Mouse (Mus musculus): ENCODE results near the gene Reep3. TPM values are rescaled to one million over a fixed set of nuclear protein-coding genes. Genes with fewer than 3 reads are reported as not detected.
"Not testable (repeated sequence)": the region's sequence is repeated elsewhere in the genome, so short reads cannot be mapped to it uniquely, and the experiment has no call there.

Reep3 gene
- total RNA-seq (2021) = 10 to 100 TPM; 42.9 to 43.7 TPM

DNA sequence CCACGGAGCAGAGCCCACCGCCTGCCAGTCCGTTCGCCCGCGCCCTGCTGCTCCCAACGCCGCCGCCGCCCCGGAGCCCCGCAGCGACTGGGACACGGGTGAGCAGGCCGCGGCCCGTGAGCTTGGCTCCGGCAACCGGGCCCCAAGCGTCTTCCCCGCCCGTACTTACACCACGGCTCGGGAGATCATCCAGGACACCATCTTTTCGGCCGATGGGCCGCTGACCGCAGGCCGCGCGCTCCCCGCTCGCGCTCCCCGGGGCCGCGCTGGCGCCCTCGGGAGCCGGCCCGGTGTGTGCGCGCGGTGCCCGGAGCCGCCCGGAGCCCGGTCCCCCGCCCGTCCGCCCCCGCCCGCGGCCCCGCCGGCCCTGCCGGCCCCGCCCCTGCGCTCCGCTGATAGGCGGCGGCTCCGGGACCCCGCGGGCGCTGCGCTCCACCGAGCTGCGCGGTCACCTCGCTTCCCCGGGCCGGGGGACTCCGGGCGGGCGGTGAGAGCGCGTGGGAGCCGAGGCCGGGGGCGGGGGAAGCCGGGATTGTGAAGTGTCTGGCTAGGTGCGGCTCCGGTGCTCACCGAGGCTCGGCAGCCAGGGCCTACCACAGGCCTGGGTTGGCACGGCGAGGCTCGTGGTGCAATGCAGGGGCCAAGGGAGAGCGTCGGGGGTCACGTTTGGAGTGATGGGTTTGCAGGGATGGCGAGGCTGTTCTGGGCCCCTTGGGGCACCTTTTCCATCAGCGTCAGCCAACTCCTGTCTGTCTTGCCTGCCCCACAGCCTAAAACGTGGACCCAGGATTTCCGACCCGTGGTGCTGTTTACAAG, at the start of gene Reep3:
Gene Reep3 (minus strand): TSS at position 325 of the 816 bp plus-strand sequence.
- DNase-seq = peak; percentile 76

DNA sequence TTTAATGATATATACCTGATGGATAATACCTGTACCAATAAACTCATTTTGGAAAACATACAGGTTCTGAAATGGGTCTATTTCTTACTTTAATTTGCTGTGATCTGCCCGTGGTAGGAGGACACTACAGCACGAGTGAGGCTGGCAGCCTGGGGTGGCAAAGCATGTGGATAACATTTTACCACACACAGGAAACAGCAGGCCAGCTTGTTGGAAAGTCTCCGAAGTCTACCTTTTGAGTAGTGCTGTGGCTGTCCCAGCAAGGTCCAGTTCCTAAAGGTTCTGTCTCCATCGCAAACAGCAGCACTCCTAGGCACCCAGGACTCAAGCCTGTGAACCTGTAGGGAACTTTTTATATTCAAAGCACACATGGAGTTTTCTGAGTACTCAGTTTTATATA, 48.9 kb upstream of the Reep3 start:
- DNase-seq = no peak

DNA sequence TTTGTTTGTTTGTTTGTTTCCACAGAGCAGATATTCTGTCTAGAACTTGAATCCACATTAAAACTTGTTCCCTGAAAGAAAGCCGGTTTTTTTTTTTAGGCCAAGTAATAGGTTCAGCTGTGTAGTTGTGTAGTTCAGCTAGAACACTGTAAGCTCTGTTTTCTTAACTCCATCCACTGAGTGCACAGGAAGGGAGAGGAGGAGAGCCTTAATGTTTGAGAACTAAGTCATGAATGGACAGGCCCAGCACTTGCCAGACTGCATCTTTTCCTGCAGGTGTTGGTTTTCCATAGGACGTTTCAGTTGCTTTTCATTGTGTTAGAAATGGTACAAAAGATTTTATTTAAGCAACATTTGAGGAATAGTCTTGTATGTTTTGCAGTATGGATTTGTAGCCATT, 47.5 kb upstream of the Reep3 start:
- no peak for DNase-seq

DNA sequence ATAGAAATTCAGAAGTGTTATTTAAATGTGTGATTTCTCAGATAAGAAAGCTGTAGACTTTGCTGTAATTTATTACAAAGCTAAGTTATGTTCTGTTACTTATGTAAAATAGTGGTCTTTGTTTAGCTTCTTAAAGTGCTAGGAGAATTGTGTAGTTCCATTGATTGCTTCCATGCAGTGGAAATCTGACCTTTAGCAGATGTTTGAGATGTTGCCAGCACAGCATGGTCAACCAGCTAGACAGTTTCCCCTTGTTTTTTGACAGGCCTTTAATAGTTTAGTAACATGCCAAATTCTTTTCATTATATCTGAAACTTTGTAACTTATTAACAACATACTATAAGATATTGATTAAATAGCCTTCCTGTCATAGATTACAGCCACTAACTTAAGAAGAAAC, 46.9 kb upstream of the Reep3 start:
- DNase-seq = peak; percentile 30

DNA sequence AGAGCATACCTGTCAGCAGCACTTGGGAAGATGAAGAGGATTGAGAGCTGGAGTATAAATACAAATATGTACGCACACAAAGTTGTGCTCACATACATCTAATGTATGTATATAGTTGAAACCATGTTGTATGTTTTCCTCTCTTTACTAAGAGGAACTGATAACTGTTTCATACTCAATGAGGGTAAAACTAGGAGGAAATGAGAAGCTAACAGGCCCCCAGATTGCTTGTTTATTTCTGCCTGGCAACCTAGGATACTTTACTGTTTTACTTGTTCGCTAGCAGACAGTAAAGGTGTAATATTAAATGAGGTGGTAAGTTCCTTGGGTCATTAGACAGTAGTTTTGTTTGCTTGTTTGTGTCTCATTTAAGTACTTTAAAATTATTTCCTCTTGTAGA, 40.7 kb upstream of the Reep3 start:
- DNase-seq = no peak

DNA sequence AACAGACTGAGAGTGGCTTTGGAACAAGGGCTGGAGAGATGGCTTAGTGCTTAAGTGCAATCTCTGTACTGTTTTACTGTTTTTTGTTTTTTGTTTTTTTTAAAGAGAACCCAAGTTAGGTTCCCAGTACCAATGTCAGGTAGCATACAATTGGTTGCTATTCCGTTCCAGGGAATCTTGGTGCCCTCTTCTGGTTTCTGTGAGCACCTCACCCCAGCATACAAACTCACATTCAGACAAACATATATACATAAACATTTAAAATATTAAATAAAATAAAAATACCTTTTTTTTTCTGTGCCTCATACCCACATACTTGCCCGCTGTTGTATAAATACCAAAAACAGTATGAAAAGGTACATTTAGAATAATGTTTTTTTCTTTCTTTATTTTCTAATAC, 37.6 kb upstream of the Reep3 start:
- no peak for DNase-seq

DNA sequence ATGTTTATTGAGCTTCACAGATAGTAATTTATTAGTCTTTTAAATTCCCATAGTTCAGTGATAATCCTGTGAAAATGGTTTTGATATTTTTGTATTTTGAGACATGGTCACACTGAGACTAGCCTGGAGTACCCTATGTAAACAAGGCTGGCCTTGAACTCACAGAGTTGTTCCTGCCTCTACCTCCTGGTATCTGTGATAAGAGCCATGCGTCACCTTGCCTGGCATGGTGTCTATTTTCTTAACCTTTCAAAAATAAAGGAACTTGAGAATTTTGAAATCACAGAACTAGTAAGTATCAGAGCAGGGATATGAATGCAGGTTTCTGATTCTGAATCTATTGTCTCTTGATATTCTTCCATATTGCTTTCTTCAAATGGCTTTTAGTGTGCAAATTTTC, 35.0 kb upstream of the Reep3 start:
- DNase-seq = no peak

DNA sequence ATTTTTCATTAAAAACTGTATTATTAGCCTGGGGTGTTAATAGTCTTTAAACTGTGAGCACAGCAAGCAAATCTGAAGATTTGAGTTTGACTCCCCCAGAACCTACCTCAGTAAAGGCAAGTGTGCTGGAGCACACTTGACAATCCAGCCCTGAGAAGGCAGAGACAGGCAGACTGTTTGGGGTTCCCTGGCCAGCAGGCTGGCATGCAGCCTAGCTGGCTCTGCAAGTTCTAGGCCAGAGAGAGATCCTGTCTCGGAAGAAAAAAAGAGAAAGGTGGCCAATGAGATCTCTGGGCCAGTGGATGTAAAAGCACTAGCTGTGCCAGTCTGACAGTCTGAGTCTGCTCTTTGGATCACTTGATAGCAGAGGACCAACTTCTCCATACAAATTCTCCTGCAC, 32.8 kb upstream of the Reep3 start:
- DNase-seq = no peak

DNA sequence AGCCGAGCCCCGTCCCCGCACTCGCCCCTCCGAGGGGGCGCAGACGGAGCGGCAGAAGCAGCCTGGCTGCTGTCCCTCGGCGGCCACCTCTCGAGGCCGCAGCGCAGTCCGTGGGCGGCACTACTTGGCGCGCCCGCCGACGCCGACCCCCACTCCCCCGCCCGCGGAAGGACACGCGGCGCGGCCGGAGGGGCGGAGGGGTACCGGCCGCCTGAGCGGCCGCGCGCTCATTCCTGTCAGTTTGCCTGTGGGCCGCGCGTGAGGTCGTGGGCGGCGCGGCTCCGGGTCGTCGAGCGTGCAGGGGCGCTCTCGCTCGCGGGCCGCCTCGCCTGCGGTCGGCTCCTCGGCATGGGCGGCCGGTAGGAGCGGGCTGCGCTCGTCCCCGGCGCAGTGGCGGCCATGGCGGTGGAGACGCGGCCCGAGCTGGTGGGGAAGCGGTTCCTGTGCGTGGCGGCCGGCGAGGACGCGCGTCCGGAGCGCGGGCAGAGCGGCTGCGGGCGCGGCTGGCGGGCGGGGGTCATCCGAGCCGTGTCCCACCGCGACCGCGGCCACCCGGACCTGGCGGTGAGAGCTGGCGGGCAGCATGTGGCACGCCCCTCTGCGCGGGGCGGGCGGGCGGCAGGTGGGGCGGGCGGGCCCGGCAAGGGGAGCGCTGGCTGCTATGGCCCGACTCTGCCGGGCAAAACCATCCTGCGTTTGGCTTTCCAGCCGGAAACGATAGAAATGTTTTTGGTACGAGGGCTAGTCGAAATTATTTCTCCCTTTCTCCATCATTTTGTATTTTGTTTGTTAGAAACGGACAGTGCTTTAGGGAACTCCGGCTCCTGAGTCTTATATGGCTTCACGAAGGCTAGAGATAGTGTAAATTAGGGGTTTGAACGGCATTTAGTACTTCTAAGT, 30.4 kb upstream of the Reep3 start:
- DNase-seq = peak; percentile 60

DNA sequence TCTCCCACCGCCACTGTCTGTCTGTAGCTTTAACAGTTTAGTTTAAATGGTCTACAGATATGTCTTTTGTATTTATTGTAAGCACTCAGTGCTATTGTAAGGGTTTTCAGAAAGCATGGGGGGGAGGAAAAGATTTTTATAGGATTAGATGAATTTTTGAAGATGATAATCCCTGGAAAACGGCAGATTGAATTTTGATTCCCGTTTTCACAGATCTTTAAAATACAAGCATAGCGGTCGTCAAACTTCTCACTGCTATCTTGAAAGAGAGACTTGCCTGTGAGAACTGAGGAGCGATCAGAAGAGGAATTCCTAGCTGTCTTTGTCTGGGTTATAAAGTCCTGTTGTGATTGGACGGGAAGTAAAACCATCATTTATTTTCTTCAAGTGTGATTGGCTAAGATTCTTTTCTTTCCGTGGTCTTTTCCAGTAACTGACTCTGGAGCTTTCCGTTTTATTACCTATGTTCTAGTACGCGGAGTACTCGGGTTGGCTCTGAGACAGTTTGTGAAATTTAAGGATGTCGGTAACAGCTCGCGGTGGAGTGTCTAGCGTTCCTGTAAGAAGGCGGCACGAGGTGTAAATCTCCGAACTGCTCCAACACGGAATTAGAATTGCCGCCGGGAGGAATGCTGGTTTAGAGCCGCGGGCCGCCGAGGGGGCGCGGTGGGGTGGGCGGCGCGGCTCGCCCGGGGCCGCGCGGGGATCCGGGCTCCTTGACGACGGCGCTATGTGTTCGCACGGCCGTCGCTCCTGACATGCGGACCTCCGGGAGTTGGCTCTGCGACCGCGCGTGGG, 29.5 kb upstream of the Reep3 start:
- DNase-seq = peak; percentile 60

DNA sequence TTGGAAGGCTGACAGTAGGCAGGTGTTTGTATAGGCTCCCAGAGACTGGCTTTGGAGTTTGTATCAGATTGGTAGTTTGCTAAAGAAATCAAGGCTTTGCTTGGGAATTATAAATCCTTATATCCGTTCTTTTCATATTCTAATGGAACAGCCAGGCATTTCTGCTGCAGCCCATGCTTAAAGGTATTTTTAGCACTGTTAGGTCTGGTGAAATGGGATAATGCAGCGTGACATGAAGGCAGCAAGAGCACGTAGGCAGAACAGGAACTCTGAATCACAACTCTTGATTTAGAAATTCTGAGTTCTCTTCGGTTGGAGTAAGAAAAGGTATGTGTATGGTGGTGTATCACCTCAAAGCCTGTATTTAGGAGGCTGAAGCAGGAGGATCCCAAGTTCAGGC, 27.4 kb upstream of the Reep3 start:
- DNase-seq = no peak

DNA sequence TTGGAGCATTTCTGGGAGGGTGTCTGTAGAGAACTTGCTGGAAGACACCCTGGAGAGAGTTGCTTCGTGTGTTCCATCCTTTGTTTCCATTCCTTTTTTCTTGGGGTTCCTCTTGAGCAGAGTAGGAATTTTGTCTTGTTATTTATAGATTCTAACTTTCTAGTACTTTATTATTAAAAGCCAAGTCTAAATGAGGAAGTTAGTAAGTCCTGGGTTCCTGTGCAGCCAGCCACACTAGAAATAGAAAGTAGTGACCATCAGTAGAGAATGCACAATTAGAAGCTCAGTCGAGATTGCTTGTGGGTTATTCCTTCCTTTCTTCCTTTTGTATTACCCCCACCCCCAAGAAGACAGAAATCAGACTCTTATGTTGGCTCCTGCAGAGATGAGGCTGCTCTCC, 27.0 kb upstream of the Reep3 start:
- DNase-seq = no peak

DNA sequence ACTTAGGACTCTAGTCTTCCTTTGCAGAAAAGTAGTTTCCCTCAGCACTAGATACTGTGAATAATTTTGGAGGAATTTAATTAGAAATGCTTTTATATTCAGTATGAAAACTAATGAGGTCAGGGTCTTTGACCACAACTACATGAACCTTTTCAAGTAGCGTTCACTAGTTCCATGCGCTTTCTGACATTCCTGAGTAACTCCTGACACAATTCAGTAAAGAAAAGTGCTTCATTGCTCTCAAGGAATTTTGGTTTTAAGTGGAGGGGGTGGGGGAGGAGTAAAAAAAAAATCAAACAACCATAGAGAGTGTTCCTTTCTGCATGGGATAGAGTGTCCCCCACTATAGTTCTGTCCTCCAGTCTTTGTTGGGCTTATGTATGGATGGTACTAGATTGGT, 23.9 kb upstream of the Reep3 start:
- DNase-seq = no peak

DNA sequence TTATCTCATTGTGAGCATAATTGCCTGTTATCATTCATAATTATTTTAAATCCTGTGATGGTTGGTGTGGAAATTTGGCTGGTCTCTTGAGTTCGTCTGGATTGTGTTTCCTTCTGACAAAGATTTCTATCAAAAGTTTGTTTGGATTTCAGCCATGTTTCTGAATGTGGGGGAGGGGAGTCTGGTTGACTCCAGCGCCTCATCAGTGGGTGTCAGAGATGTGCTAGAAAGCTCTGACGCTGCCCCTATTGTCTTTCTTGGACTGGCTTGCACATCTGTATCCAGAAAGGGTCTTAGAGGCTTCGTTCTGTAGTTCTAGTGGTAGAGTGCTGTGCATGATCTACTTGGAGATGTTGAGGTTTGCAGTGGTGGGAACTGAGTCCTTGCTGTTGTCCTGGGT, 23.4 kb upstream of the Reep3 start:
- DNase-seq = no peak

DNA sequence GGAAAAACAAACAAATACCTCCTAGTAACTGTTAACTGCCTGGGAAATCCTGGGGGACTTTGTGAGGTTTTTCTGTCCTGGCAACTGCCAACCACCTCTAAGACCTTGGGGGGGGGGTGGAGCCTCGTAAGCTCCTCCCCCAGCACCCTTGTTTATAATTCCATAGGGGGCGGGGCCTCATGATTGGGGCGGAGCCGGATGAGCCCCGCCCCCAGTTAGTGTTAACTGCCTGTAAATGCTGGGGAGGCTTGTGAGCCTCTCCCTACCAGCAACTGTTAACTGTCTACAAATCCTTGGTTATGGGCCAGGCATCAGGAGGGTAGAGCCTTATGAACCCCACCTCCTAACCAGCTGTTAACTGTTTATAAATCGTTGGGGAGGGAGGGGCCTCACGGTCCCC, 22.5 kb upstream of the Reep3 start:
- DNase-seq = no peak

DNA sequence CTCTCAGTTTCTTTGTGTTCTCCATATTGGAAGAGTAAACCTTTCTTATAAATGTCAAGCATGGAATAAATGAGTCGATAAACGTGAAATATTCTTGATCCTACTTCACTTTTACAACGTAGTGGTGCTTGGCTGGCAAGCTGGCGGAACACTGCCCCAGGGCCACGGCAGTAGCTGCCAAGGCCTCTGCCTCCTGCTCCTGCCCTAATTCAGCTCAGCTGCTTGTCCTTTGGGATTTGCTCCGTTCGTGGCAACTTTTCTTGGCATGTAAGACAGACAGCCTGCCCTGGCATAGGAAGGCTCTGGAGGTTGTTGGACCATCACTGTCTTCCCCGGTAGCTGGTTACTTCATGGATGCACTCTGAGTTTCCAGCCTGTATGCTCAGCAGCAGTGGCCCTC, 19.5 kb upstream of the Reep3 start:
- no peak for DNase-seq

DNA sequence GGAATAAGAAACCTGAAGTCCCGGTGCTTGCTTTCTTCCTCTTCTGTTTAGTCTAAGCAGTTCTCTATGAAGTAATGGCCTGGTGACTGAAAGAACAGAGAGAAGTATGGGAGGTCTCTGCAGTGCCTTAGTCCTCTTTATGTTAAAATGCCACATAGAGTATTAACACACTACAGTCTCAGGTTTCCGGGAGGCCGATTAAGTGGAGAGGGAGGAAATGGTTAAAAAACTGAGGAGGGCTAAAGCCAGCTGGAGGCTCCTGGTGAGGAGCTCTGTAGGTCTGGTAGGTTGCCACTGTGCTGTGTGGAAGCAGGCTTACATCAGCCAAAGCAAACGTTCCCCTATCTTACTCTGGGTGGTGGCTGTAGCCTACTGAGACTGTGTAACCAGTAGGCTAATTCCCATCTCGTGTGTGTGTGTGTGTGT, 18.9 kb upstream of the Reep3 start:
- DNase-seq = peak; percentile 62

DNA sequence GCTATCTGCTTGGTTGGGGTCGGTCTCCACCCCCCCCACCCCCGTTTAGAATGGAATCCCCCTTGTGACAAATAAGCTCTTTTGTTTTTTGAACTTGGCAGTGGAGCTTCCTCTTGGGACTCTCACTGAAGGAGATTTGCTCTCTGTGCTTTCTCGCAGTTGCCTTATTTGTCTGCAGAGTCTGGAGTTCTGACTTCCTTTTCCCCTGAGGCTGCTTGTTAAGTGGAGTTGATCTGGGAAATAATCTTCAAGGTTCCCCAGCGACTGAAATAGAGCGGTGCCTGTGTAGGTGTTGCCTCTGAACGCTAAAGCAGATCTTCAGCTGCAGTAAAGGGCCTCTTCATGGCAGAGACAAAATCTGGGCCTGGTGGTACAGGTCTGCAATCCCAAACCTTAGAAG, 18.4 kb upstream of the Reep3 start:
- no peak for DNase-seq

DNA sequence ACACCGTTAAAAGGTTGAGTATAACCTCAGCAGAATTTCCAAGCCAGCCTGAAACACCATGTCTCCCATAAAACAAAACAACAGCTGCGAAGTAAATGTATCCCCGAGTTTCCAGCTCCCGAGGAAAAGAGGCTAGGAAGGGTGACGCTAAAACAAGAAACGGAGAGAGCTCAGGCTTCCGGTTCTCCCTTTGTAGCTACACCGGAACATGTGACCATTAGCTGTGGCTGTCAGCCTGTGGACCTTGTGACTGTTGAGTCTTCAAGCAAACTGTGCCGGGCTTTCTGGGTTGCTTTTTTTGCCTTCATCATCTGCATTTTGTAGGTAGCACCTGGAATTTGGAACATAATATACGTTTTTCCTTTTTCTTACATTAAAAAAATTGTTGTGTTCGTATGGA, 17.1 kb upstream of the Reep3 start:
- DNase-seq = no peak

DNA sequence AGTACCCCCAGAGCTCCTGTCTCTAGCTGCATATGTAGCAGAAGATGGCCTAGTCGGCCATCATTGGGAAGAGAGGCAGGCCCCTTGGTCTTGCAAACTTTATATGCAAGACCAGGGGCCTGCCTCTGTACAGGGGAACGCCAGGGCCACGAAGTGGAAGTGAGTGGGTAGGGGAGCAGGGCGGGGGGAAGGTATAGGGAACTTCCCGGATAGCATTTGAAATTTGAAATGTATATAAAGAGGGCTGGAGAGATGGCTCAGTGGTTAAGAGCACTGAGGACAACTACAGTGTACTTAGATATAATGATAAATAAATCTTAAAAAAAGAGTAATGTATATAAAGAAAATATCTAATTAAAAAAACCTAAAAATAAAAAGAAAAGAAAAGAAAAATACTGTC, 16.2 kb upstream of the Reep3 start:
- not testable (repeated sequence) for DNase-seq

DNA sequence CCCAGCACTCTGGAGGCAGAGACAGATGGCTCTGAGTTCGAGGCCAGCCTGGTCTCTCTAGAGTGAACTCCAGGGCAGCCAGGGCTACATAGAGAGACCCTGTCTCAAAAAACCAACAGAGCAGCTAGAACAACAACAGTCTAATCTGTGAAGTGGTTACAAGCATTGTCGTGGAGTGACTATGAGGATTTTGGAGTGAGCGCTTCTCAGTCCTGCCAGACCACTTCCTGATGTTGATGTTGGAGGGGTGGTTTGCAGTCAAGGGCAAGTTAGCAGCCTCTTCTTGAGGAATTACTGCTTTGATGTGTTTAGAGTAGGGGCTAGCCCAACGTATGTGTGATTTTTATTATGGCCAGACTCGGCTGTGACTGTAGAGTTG, 15.0 kb upstream of the Reep3 start:
- no peak for DNase-seq

DNA sequence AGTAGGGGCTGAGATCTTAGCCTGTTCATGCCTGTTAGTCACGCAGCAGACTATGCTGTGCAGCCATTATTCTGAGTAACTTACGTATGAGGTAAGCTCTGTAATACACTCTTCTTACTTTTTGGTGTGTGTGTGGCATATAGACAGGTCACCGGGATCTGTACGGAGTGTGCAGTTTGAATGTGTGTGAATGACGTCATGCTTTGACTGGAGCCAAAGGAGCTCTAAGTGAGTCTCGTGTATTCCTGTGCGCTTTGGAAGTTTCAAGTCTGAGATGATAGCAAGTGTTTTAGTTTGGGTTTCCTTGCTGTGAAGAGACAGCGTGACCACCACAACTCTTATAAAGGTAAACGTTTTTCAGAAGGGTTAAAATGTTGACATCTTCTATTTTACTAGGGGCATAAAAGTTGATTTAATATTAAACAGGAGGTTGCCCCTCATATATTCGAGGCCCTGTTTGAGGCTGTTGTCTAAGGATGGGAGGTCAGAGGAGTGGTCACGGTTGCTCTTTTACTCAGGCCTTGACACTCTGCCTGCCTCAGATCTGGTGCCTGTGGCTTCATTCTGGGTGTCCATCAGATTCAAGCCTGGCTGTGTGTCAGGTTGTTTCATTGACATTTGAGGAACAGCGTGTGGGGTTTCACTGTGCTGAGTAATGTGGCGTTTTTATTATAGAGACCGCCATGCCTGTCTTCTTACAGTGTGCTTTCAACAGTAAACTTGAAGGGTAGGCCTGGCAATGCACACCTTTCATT, 14.5 kb upstream of the Reep3 start:
- no peak for DNase-seq
